Mouse (Mus musculus) bone marrow macrophage, adult 2 months (primary cell): ENCODE data around the gene Pgbd1. TPM values are rescaled to one million over a fixed set of nuclear protein-coding genes. Genes with fewer than 3 reads are reported as not detected.

Source experiments
- H3K27ac ChIP-seq: 2 replicates; pipeline ENCODE4 v1.5.1; 2012; ENCODE audit warnings: low read depth, low read length; ENCODE audit not compliant: insufficient read depth
- H3K4me1 ChIP-seq: 2 replicates; pipeline ENCODE4 v1.6.1; 2012; ENCODE audit warnings: low read length; ENCODE audit not compliant: control insufficient read depth, insufficient read depth
- H3K4me3 ChIP-seq: 2 replicates; pipeline ENCODE4 v1.5.1; 2012; ENCODE audit warnings: mild to moderate bottlenecking, low read length, moderate library complexity; ENCODE audit not compliant: insufficient read depth
- CTCF ChIP-seq: IDR thresholded peaks from 2 replicates; pipeline ENCODE4 v1.5.1; 2012; ENCODE audit warnings: low read depth, mild to moderate bottlenecking, low read length, moderate library complexity
- POLR2A ChIP-seq: IDR thresholded peaks from 2 replicates; pipeline ENCODE4 v1.6.1; 2012; ENCODE audit warnings: mild to moderate bottlenecking, low read depth, low read length, borderline replicate concordance
- polyA plus RNA-seq: library from polyadenylated mRNA; stranded (reverse); fragments of >200 nt; gene quantifications from 2 replicates; pipeline ENCODE4 v1.2.4, GENCODE M21; 2012; ENCODE audit not compliant: missing spikeins, insufficient read depth, insufficient read length

The Pgbd1 gene
- polyA plus RNA-seq, 1 experiment = 0.17 TPM

GRCm38 (mm10) chr13:21415750-21416149 is 25.1 kb downstream of the Pgbd1 start:
- Histone ChIP-seq H3K27ac (no peak overlapping the region), H3K4me1 (no peaks in the 10 kb centered on the region), H3K4me3 (no peak overlapping the region)
- no peak for TF ChIP-seq CTCF
- TF ChIP-seq POLR2A = no peak

GRCm38 (mm10) chr13:21415266-21415665 is 25.6 kb downstream of the Pgbd1 start:
- Histone ChIP-seq H3K27ac (no peak overlapping the region), H3K4me1 (no peaks in the 10 kb centered on the region), H3K4me3 (no peak overlapping the region)
- TF ChIP-seq CTCF (no peak), POLR2A (no peak)

GRCm38 (mm10) chr13:21414231-21415212 is 26.3 kb downstream of the Pgbd1 start:
- TF ChIP-seq POLR2A (no peak), CTCF (no peak)
- H3K27ac ChIP-seq = no peak overlapping the region
- no peak overlapping the region for H3K4me3 ChIP-seq
- H3K4me1 ChIP-seq = no peaks in the 10 kb centered on the region

GRCm38 (mm10) chr13:21408805-21409459 is 31.9 kb downstream of the Pgbd1 start:
- H3K4me3 ChIP-seq = peak overlapping the region; percentile 40; the same call in 1 of the 2 replicates
- TF ChIP-seq POLR2A = no peak
- no peak for TF ChIP-seq CTCF
- H3K27ac ChIP-seq = no peak overlapping the region
- H3K4me1 ChIP-seq = peaks cover 10% of the 10 kb centered on the region

- Histone ChIP-seq H3K27ac (no peak overlapping the region), H3K4me3 (peak overlapping the region; percentile 40), H3K4me1 (peaks cover 10% of the 10 kb centered on the region)
- no peak for TF ChIP-seq POLR2A
- no peak for TF ChIP-seq CTCF
These were observed 32.7 kb downstream of the Pgbd1 start for GRCm38 (mm10) chr13:21407969-21408804.

GRCm38 (mm10) chr13:21407341-21407740 is 33.5 kb downstream of the Pgbd1 start:
- TF ChIP-seq POLR2A = no peak
- TF ChIP-seq CTCF = no peak
- H3K4me1 ChIP-seq = peaks cover 10% of the 10 kb centered on the region
- no peak overlapping the region for H3K4me3 ChIP-seq
- H3K27ac ChIP-seq = no peak overlapping the region

GRCm38 (mm10) chr13:21402848-21403247 is 38.0 kb downstream of the Pgbd1 start:
- H3K4me3 ChIP-seq = peak overlapping the region; percentile 67
- H3K4me1 ChIP-seq = peaks cover 5% of the 10 kb centered on the region; the same call in 1 of the 2 replicates
- no peak overlapping the region for H3K27ac ChIP-seq
- TF ChIP-seq CTCF (no peak), POLR2A (no peak)

- TF ChIP-seq CTCF (no peak), POLR2A (no peak)
- H3K4me1 ChIP-seq = peaks cover 2% of the 10 kb centered on the region; the same call in 1 of the 2 replicates
- peak within 1 kb of the TSS; percentile 67 for H3K4me3 ChIP-seq
- peak within 1 kb of the TSS; percentile 24 for H3K27ac ChIP-seq
These were observed 38.5 kb downstream of the Pgbd1 start, which contains the start of gene Zkscan3 for GRCm38 (mm10) chr13:21402287-21402846. Zkscan3 (minus strand) TSS chr13:21402755.

GRCm38 (mm10) chr13:21401636-21402286 is 39.1 kb downstream of the Pgbd1 start:
- peaks cover 2% of the 10 kb centered on the region; the same call in 1 of the 2 replicates for H3K4me1 ChIP-seq
- H3K4me3 ChIP-seq = peak overlapping the region; percentile 67
- TF ChIP-seq POLR2A (no peak), CTCF (no peak)
- no peak overlapping the region for H3K27ac ChIP-seq
